Mouse (Mus musculus) cerebellum, adult 11-12 months (tissue): Measurements from ENCODE around the gene Pip5k1c.

Source experiments
- DNase-seq: peaks from one replicate; pipeline ENCODE4 v3.0.0; 2022

Gene Pip5k1c

GRCm38 (mm10) chr10:81351678-81352291 is 59.0 kb downstream of the Pip5k1c start:
- DNase-seq = peak; percentile 30

- peak; percentile 40 for DNase-seq
Measured at GRCm38 (mm10) chr10:81354738-81355477, 62.1 kb downstream of the Pip5k1c start.

DNA sequence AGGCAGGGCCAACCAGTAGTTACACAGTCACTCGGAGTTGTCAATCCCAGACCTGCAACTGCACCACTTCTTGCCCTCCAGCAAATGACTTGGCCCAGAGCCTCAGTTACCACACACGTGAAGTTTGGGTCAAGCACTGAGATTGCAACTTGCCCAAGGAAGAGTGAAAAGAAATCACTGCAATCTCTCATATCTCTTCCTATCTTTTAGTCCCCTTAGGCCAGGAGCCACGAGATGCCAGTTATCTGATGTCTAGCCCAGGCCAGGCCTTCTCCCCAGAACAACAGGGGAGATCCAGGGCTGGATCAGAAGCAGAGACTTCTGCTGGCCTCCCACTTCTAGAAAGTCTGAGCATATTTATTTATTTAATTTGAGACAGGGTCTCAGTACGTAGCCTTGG is 62.8 kb downstream of the Pip5k1c start:
- no peak for DNase-seq

DNA sequence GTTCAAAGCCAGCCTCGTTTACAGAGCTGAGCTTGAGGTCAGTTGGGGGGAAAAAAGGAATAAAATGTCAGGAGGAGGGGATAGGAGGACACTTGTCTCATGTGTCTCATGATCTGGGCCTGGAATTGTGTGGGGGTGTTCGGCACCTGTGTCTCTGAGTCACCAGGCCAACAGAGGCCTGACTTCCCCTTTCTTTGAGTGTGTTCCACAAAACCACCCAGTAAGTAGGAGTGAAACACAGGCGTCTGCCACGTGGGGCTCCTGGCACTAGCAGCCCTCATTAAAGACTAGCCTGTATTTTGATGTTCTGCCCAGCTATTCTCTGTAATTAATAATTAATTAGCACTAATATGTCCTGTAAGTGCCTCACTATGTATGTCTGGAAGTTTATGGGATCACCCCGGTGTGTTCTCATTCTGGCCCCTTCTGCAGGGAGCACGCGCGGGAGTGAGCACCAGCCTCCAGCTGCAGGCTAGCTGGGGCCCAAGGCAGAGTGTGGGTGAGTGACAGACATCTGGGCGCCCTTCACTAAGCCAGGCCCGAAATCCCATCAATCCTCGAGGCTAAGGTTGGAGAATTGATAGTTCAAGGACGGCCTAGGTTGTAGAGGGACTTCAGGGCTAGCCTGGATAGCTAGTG is 63.7 kb downstream of the Pip5k1c start:
- DNase-seq = peak; percentile 45

DNA sequence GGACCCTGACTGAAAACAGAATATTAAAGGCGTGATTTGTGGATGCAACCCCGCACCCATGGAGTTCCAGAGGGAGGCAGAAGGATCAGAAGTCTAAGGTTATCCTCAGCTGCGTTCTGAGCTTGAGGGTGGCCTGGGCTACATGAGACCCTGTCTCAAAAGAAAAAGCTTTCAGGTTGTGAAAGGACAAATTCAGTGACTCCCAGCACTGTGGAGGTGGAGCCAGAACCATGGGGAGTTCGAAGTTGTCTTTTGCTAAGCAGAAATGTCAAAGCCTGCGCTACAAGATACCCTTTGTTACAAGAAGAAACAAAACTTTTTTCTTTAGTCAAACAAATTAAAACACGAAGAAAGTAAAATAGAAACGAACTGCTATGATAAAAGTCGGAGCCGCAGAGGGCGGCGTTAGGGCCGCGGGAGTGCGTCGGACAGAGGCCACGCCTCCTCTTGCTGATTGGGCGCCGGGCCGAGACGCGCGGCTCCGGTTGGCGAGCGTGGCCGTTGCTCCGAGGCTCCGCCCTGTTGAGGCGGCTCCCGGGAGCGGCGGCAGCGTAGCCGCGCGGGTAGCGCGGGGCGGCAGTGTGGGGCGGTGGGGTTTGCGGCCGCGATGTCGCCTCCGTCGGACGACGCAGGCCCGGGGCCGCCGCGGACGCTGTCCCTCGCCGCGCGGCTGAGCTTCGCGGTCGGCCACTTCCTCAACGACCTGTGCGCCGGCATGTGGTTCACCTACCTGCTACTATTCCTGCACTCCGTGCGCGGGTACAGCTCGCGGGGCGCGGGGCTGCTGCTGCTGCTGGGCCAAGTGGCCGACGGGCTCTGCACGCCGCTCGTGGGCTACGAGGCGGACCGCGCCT is 64.5 kb downstream of the Pip5k1c start, which contains the start of gene Mfsd12:
TSS of gene Mfsd12 (plus strand) at position 501 of the 854 bp plus-strand sequence.
- DNase-seq = peak; percentile 89

DNA sequence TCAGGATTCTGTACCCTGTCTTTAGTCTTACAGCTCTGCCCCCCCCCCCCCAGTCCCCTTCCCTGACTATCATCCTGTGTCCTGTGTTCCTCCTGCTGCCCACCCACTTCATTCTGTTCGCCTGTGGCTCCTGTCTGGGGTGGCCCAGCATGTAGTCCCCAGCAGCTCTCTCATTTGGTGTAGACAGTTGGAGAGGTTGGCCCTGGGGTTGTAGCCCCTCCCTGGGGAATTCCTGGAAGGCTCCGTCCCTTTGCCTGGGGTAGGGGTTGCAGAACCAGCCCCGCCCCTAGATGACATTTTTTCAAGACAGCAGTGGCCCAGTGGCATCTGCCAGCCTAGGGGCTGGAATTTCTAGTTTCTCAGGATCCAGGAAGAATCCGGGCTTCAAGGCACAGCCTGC is 65.4 kb downstream of the Pip5k1c start:
- peak; percentile 60 for DNase-seq

DNA sequence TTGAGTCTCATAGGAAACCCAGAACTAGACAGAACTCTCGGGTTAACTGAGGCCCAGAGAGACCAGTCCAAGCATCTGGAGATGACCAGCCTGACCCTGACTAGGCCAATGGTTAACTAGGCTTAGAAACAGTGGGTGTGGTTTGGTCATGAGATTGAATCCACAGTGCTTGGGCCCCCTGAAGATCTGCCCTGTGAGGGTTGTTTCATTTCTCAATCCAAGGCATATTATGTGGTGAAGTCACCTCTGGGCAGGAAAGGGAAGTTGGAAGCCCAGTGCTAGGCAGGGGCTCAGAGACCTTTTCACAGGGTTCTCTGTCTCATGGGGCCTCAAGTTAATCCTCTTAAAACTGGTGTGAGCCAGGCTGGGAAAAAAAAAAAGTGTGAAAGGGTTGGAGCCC is 66.1 kb downstream of the Pip5k1c start:
- DNase-seq = no peak

- no peak for DNase-seq
Measured at GRCm38 (mm10) chr10:81360721-81361120, 68.0 kb downstream of the Pip5k1c start.

- DNase-seq = no peak
Measured at GRCm38 (mm10) chr10:81362336-81362949, 69.7 kb downstream of the Pip5k1c start.

DNA sequence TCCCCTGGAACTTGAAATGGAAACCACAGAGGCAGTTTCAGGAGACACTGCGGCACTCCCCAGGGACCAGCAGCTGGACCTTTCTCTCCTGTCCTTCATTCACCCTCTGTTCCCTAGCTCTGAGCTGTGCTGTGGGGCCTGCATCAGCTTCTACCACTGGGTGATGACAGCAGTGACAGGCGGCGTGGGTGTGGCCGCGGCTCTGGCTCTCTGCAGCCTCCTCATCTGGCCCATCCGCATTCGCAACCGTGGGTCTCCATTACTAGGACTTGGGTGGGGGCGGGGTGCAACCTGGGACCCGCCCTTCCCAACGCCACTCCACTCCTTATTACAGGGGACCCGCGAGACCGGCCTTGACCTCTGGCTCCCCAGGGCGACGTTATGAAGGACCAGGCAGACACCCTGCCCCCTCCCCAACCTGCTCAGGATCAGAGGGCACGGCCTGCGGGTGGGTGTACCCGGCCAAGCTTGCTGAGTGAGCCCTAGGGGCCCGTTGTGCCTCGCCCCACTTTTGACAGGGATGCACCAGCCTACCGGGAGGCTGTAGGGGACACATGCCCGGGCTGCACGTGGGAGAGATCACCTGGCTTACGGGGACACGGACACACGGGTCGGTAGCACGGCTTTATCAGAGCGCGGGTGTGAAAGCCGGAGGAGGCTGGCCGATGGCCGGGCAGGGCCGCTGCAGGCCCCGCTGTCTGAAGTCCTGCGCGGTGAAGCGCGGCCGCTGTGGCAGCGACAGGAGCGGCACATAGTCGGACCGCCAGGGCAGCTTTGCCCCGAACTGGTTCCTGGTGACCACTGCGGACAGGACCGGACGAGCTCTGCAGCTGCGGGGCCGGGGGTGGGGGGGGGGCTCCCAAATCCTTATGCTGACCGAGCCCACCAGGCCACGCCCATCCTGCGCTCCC is 70.9 kb downstream of the Pip5k1c start:
- no peak for DNase-seq

DNA sequence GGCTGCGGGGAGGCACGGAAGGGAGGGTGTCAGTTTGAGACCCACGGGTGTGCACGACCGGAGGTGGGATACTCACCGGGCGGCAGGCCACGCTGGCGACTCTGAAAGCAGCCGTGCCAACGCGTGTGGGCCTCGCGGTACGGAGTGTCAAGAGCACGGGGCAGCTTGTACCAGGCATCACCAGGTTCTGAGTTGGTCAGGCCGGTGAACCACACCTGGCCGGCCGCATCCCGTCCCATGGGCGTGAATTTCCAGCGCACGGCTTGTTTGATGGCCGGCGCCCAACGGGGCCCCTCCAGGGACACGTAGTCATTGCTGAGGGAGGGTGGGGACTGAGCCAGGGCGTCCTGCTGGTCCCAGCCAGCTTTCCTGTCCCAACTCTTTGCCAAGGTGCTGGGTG is 71.9 kb downstream of the Pip5k1c start:
- DNase-seq = no peak

DNA sequence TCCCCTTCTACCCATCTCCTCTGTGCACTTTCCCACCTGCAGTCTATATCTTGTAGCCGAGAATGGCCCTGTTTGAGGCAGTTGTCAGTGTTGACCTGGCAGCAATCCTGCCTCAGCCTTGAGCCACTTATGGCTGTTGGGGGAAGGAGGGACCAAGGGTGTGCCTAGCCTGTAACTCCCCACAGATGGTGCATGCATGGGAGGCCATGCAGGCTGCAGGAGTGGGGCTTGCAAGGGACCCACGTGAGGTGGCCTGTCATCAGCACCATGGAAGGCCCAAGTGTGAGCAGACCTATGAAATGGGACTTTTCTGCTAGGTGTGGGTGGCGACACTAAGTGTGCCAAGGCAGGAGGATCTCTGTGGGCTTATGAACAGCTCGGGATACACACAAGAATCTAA is 72.3 kb downstream of the Pip5k1c start:
- DNase-seq = no peak

DNA sequence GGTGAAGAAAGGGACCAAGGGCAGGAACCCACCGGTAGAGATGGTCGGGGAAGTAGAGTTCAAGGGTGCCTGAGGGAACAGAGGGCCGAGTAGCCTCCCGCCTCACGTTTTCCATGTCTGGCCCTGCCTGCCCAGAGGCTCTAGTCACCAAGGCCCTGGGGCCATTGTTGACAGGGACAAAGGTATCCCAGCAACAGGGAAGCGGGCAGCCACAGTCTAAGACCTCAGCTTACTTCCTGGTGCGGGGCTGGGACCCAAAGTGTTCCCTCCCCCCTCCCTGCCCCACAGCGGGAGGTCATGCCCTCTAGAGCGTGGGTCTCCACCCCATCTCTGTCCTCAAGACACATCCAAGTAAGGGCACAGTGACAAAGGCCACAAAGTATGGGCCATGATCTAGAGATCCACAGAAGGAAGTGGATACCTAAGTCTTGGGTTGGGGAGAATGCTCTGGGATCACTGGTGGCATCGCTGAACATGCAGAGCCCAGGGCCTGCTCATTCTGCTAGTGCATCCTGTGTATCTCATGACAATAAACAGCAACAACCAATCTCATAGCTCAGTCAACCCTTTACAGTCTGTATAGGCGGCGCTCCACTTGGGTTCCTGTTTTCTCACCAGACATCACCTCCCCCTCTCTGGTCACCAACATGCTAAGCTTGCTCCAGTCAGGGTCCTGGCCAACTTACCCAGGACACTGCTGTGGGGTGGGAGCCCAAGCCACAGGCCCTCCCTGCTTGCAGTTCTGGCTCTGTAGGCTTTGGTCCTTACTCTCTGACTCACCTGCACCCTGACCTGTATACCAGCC is 73.1 kb downstream of the Pip5k1c start, which contains the start of gene 4930404N11Rik:
TSS of gene 4930404N11Rik (minus strand) at position 145 of the 805 bp plus-strand sequence.
- DNase-seq = no peak

DNA sequence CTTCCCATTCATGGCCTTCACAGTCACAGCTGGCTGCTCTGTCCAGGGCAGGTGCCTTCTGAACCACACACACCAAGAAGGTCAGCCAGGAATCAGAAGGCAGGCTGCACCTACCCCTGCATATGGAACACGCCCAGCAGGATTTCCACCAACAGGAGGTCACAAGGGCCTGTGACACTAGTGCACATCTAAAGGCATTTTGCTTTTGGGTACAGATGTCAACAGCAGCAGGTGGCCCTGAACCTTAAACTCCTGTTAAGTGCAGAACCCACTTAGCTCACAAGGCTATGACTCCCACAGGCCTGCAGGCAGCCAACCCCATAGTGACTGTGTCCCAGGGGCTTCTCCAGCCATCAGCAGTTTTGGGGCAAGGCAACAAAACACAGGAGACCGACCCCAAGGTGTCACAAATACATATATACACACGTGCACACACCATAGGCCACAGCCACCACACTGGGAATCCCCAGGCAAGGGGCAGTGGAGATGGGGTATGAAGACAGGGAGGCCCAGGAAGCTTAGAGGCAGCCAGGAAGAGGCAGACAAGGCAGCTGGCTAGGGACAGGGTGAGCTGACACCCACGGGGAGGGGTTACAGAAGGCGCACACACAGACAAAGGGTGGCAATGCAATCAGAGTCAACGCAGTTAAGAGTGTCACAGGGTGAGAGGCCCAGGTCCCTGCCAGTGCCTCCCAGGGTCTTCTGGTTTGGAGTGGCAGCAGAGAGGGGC is 73.9 kb downstream of the Pip5k1c start:
- no peak for DNase-seq

DNA sequence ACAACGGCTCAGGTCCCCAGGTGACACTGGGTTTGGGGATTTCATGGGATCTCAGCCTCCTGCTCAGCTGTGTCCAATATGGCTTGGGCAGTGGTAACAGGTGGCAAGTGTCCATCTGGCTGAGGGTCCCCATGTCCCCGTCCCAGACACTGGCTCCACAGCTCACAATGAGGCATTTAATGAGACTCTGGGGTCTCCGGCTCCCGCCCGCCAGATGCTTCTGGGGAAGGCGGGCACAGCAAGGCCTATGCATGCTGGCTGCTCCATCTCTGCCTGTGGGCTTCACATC is 74.4 kb downstream of the Pip5k1c start:
- no peak for DNase-seq
